Mouse (Mus musculus) limb, embryonic 15.5 days (tissue): ENCODE data around the gene Galnt3. TPM values are rescaled to one million over a fixed set of nuclear protein-coding genes. Genes with fewer than 3 reads are reported as not detected.

Experiments
- ATAC-seq: fragments of 200-750 bp; cut with Nextera tagmentation; 2 replicates; pipeline ENCODE4 v1.8.0; 2017; ENCODE audit warnings: low read depth, moderate TSS enrichment; ENCODE audit not compliant: insufficient number of reproducible peaks, low FRiP score, low TSS enrichment
- H3K27ac ChIP-seq: fragments of 300-500 bp; sonication (generic); 2 replicates; pipeline ENCODE4 v1.5.1; 2015; ENCODE audit warnings: moderate library complexity, mild to moderate bottlenecking, inconsistent platforms
- H3K27me3 ChIP-seq: fragments of 300-500 bp; sonication (generic); 2 replicates; pipeline ENCODE4 v1.6.1; 2015; ENCODE audit warnings: inconsistent platforms
- H3K36me3 ChIP-seq: fragments of 300-500 bp; sonication (generic); 2 replicates; pipeline ENCODE4 v1.6.1; 2015; ENCODE audit warnings: inconsistent platforms
- H3K4me1 ChIP-seq: fragments of 300-500 bp; sonication (generic); 2 replicates; pipeline ENCODE4 v1.6.1; 2015; ENCODE audit warnings: inconsistent platforms
- H3K4me2 ChIP-seq: fragments of 300-500 bp; sonication (generic); 2 replicates; pipeline ENCODE4 v1.6.1; 2015; ENCODE audit warnings: mild to moderate bottlenecking, inconsistent platforms
- H3K4me3 ChIP-seq: fragments of 300-500 bp; sonication (generic); 2 replicates; pipeline ENCODE4 v1.5.1; 2015; ENCODE audit warnings: mild to moderate bottlenecking, inconsistent platforms
- H3K9ac ChIP-seq: fragments of 300-500 bp; sonication (generic); 2 replicates; pipeline ENCODE4 v1.6.1; 2015; ENCODE audit warnings: inconsistent platforms
- H3K9me3 ChIP-seq: fragments of 300-500 bp; sonication (generic); 2 replicates; pipeline ENCODE4 v1.6.1; 2016; ENCODE audit warnings: inconsistent platforms
- WGBS: fragments of 180-500 bp; shearing (Covaris S2); methylation state at CpG from one replicate; pipeline ENCODE4 v1.1.7; 2015; 5-methylcytosine and 5-hydroxymethylcytosine counted together
- polyA plus RNA-seq: library from polyadenylated mRNA; unstranded; fragments of >200 nt; fragmentation: Nextera tagmentation; extraction: Ambion mirVana; gene quantifications from 2 replicates; pipeline ENCODE4 v1.2.1, GENCODE M21; 2015

Gene Galnt3
- polyA plus RNA-seq, 1 experiment from 2014 or later: 7.1 TPM

DNA sequence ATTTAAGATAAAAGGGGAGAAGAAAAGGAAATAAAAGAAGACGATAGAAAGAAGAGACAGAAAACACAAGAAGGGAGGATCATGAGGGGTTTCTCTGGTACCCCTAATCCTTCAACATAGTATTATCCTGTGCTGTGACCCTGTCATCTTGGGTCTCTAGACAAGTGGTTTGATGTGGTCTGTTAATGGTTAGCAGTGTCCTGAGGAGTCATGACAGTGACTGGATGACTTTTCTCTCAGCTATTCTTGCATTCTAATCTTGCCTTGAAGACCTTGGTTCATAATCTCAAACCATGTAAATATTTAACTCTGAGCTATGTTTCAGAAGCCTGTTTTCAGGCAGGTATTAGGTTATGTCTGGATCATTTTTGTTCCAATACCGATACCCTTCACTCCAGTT lies 17.9 kb upstream of the Galnt3 start:
- WGBS: 89% methylated on average over 2 of the region's 2 CpGs
- H3K9me3 ChIP-seq: no peaks in the 10 kb centered on the region
- H3K27me3 ChIP-seq: no peaks in the 10 kb centered on the region
- H3K4me3 ChIP-seq: no peak overlapping the region
- ATAC-seq: no peak
- no peak overlapping the region for H3K9ac ChIP-seq
- H3K4me2 ChIP-seq: no peak overlapping the region
- no peak overlapping the region for H3K27ac ChIP-seq
- H3K4me1 ChIP-seq: peaks cover 8% of the 10 kb centered on the region; the same call in 1 of the 2 replicates
- H3K36me3 ChIP-seq: no peaks in the 10 kb centered on the region

- no peaks in the 10 kb centered on the region for H3K36me3 ChIP-seq
- H3K27me3 ChIP-seq: no peaks in the 10 kb centered on the region
- peaks cover 8% of the 10 kb centered on the region; the same call in 1 of the 2 replicates for H3K4me1 ChIP-seq
- no peak overlapping the region for H3K27ac ChIP-seq
- H3K4me3 ChIP-seq: no peak overlapping the region
- no peaks in the 10 kb centered on the region for H3K9me3 ChIP-seq
- no peak overlapping the region for H3K4me2 ChIP-seq
- no peak for ATAC-seq
- 92% methylated on average over 2 of the region's 2 CpGs for WGBS
- H3K9ac ChIP-seq: no peak overlapping the region
These were observed 17.5 kb upstream of the Galnt3 start for GRCm38 (mm10) chr2:66142268-66142667.

- H3K4me3 ChIP-seq: no peak overlapping the region
- H3K27me3 ChIP-seq: no peaks in the 10 kb centered on the region
- no peak overlapping the region for H3K27ac ChIP-seq
- H3K4me2 ChIP-seq: no peak overlapping the region
- 0 out of 2 replicates have a peak, but pooled peaks cover 4% of the 10 kb centered on the region for H3K4me1 ChIP-seq
- WGBS: 34% methylated on average over 4 of the region's 4 CpGs
- no peak for ATAC-seq
- no peaks in the 10 kb centered on the region for H3K9me3 ChIP-seq
- no peak overlapping the region for H3K9ac ChIP-seq
- H3K36me3 ChIP-seq: no peaks in the 10 kb centered on the region
These were observed 15.5 kb upstream of the Galnt3 start for GRCm38 (mm10) chr2:66140246-66140645.

- no peak overlapping the region for H3K4me3 ChIP-seq
- 68% methylated on average over 8 of the region's 8 CpGs for WGBS
- H3K9me3 ChIP-seq: no peaks in the 10 kb centered on the region
- H3K27ac ChIP-seq: no peak overlapping the region
- no peaks in the 10 kb centered on the region for H3K36me3 ChIP-seq
- H3K9ac ChIP-seq: no peak overlapping the region
- H3K27me3 ChIP-seq: no peaks in the 10 kb centered on the region
- H3K4me2 ChIP-seq: no peak overlapping the region
- no peak for ATAC-seq
- no peaks in the 10 kb centered on the region for H3K4me1 ChIP-seq
These were observed 7.2 kb upstream of the Galnt3 start for GRCm38 (mm10) chr2:66131862-66132544.

DNA sequence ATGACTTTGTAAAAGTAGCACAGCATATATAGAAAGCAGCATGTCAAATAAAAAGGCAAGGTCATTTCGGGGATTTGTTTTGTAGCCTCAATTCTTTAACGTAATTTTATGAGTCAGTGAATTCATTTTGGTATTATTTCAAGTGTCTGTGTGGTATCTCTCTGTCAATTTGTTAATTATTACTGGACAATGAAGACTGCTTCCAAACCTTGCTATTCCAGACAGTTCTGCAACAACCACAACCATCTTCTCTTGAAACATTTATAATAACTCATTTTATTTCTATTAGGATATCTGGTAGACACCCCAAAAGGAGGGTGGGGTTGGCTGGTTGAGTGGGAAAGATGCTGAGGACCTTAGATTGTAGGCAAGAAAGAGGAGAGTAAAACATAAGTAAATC lies 4.1 kb upstream of the Galnt3 start:
- peaks cover 12% of the 10 kb centered on the region for H3K27me3 ChIP-seq
- WGBS: 82% methylated on average over 2 of the region's 2 CpGs
- ATAC-seq: no peak

GRCm38 (mm10) chr2:66127541-66127940 lies 2.7 kb upstream of the Galnt3 start:
- WGBS: 58% methylated on average over 1 of the region's 1 CpGs
- H3K36me3 ChIP-seq: no peaks in the 10 kb centered on the region
- no peak overlapping the region for H3K9ac ChIP-seq
- no peak overlapping the region for H3K27ac ChIP-seq
- peaks cover 12% of the 10 kb centered on the region for H3K27me3 ChIP-seq
- peaks cover 17% of the 10 kb centered on the region for H3K4me1 ChIP-seq
- H3K9me3 ChIP-seq: no peaks in the 10 kb centered on the region
- no peak overlapping the region for H3K4me2 ChIP-seq
- H3K4me3 ChIP-seq: no peak overlapping the region
- ATAC-seq: no peak

More for the DNA sequence above, 4.1 kb upstream of the Galnt3 start:
- no peak overlapping the region for H3K4me3 ChIP-seq
- peaks cover 14% of the 10 kb centered on the region for H3K4me1 ChIP-seq
- H3K9ac ChIP-seq: no peak overlapping the region
- H3K4me2 ChIP-seq: no peak overlapping the region
- no peaks in the 10 kb centered on the region for H3K36me3 ChIP-seq
- H3K27ac ChIP-seq: no peak overlapping the region
- H3K9me3 ChIP-seq: no peaks in the 10 kb centered on the region

DNA sequence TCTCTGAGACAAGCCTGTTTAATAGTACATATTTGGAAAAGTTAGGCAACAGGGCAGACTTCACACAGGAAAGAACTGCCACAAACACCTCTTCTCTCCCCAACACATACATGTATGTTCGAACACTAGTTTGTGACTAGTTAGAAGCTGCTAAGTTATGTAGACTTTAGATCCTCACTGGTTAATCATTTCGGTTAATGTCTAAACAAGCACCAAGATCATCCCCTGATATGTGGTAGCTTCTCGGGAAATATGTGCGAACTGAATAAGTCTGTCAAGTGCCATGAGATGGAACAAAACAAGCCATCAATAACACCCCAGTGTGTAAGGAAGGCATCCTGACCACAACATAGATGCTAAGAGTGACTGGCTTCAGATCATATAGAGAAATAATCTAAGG lies 2.1 kb upstream of the Galnt3 start:
- 83% methylated on average over 4 of the region's 4 CpGs for WGBS
- no peak overlapping the region for H3K4me2 ChIP-seq
- no peak for ATAC-seq
- H3K9ac ChIP-seq: no peak overlapping the region
- peaks cover 12% of the 10 kb centered on the region for H3K27me3 ChIP-seq
- no peaks in the 10 kb centered on the region for H3K9me3 ChIP-seq
- no peak overlapping the region for H3K27ac ChIP-seq
- no peak overlapping the region for H3K4me3 ChIP-seq
- peaks cover 17% of the 10 kb centered on the region for H3K4me1 ChIP-seq
- H3K36me3 ChIP-seq: no peaks in the 10 kb centered on the region

DNA sequence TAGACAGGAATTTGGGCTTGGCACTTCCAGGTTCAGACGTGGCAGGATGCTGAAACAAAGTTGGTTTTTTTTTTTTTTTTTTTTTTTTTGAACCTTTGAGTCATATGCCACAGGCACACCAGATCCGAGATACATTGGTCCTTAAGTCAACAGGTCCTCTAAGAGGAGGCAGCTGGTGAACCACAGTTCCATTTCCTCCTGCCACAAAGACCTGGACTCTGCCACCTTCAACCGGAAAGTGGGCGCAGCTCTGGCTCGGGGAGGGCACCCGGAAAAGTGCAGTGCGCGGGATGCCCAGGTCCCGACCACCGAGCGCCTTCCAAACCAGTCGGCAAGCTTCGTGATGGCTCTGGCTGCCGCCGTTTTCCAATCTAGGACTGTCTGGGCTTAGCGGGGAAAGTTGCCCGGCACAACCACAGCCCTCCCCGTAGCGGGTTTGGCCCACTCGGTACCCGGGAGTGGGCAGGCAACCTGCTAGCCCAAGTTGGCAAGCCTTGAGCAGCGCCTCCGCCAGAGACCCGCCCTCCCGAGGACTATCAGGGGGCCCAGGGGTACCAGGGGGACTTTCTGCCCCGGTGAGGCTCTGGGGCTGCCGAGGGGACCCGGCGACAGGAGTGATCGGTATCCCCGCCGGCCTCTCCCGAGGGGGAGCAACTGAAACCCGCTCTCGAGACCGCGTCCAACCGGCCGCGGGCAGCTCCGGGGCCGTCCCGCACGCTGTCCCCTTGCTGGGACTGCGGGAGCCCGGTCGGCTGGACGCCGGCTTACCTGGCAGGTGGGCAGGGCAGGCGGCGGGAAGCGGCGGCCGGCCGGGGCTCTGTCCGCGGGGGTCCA lies 821 bp downstream of the Galnt3 start:
- Histone ChIP-seq H3K4me2 (peak overlapping the region; percentile 100), H3K27me3 (peaks cover 12% of the 10 kb centered on the region), H3K9me3 (no peaks in the 10 kb centered on the region), H3K4me3 (peak overlapping the region; percentile 71), H3K27ac (no peak overlapping the region), H3K36me3 (no peaks in the 10 kb centered on the region), H3K9ac (peak overlapping the region; percentile 47), H3K4me1 (peaks cover 17% of the 10 kb centered on the region)
- under 1% methylated on average over 55 of the region's 57 CpGs for WGBS
- no peak for ATAC-seq

DNA sequence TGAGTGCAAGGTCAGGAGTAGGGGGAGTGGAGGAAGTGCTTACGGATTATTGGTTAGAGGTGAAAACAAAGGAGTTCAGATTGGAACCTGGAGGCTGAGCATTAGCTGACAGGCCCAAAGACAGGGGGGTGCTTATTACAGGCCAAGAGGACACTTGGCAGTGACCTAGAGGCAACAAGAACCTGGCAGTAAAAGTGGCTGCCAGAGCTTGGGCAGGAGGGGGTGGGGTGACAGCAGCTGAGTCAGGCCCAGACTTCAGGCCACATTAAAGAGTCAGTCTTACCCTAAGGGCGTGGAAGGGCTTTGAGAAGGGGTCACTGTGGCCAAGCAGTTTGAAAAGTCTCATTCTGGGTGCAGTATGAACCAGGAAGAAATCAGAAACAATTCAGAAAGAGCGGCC lies 7.1 kb downstream of the Galnt3 start:
- Histone ChIP-seq H3K9ac (no peak overlapping the region), H3K4me1 (no peaks in the 10 kb centered on the region), H3K36me3 (no peaks in the 10 kb centered on the region), H3K27me3 (no peaks in the 10 kb centered on the region), H3K4me3 (no peak overlapping the region), H3K9me3 (no peaks in the 10 kb centered on the region), H3K4me2 (no peak overlapping the region), H3K27ac (no peak overlapping the region)
- 59% methylated on average over 3 of the region's 3 CpGs for WGBS
- no peak for ATAC-seq

DNA sequence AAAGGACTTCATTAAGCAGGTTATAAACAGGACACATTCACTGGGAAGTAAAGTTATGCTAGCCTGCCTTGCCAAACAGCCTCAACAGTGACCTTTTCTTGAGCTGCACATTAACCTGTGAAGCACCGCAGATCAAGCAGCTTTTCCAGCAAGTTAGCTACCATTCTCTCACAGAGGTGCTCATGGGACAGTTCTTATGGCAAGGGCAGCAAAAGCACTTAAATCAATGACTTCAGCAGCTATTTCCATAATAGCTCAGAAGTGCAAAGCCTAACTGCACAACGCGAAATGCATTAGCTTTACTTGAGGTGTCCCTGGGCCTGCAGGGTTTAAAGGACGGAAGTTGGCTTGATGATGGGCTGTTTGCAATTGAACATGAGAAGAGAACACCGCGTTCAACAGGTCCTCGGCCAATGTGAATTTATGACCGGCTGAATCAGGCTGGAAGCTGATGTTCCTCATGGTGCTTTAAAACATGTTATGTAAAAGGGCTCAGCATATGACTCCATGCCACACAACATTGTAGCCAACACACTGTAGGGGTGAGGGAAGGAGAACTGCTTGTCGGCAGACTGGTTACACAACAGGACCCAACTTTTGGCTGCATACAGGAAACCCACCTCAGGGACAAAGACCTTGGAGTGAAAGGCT lies 16.8 kb downstream of the Galnt3 start:
- ATAC-seq: no peak
- no peaks in the 10 kb centered on the region for H3K36me3 ChIP-seq
- no peak overlapping the region for H3K27ac ChIP-seq
- H3K9ac ChIP-seq: no peak overlapping the region
- WGBS: 89% methylated on average over 9 of the region's 9 CpGs
- no peaks in the 10 kb centered on the region for H3K4me1 ChIP-seq
- H3K4me3 ChIP-seq: no peak overlapping the region
- no peaks in the 10 kb centered on the region for H3K9me3 ChIP-seq
- H3K27me3 ChIP-seq: no peaks in the 10 kb centered on the region
- H3K4me2 ChIP-seq: no peak overlapping the region

DNA sequence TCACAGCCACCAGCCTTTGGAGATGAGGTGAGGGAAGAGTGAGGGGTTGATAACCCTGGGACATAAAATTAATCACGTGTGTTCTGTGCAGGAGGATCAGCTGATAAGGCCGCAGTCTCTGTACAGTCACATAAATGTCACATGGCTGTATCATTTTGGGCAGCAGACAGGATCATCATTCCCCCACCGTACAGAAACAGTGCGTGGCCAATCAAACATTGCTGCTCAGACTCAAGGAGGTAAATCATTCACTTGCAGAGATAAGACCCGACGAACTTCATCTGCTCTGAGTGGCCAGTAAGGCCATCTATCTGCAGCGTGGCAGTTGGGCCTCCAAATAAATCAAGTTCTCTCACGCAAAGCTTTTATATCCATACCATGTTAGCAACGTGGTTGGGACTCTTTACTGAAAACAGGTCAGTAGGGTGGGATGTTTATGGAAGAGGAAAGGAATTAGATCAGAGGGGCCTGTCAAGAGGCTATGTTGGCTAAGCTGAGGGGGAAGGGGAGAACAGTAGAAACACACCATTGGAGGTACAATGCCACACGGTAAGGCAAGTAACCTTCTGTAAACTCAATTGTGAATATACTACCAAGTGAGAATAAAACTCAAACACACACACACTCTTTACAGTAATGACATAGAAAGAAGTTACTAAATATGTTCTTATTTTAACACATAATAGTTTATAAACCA lies 20.9 kb downstream of the Galnt3 start:
- Histone ChIP-seq H3K4me2 (no peak overlapping the region), H3K9me3 (no peaks in the 10 kb centered on the region), H3K27ac (no peak overlapping the region), H3K9ac (no peak overlapping the region), H3K4me3 (no peak overlapping the region), H3K27me3 (no peaks in the 10 kb centered on the region), H3K36me3 (no peaks in the 10 kb centered on the region), H3K4me1 (no peaks in the 10 kb centered on the region)
- ATAC-seq: no peak
- 65% methylated on average over 10 of the region's 10 CpGs for WGBS
